Mouse (Mus musculus): Measurements from ENCODE around the gene St6galnac3. TPM values are rescaled to one million over a fixed set of nuclear protein-coding genes. Genes with fewer than 3 reads are reported as not detected.

Gene St6galnac3
- polyA plus RNA-seq, 1 experiment from 2014 or later = 41.4 TPM

DNA sequence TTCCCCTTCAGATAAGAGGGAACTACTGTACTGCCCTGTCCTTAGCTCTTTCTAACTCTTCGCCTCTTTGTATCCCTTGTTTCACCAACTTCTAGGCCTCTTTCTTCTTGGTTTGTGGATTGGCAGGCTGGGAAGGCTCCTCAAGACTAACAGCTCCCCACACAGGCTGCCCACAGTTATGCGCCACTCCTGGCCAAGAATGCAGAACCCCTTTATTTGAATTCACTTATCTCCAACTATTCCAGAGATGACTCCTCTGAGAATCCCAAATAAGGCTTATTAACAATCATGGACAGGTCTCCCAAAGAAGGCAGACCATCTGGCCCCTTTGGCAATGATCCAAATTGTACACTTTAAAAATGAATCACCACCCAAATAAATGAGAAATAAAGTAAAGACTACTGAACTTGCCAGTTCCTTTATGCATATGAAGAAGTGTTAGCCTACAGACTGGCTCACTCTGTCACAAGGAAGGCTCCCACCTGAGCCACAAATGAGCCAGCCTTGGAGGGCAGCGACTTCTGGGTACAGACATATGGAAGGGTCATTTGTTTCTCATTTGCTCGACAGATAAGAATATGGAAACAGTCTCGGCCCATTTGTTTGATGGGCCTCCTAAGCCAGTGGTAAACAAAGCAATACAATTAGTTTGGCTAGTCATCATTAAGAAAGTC is 390.7 kb downstream of the St6galnac3 start:
- no peak for DNase-seq (ENCODE audit: low spot score)
- WGBS = 68% methylated on average over 5 of the region's 5 CpGs
- ATAC-seq (ENCODE audit: insufficient read depth, low FRiP score, low TSS enrichment) = no peak

DNA sequence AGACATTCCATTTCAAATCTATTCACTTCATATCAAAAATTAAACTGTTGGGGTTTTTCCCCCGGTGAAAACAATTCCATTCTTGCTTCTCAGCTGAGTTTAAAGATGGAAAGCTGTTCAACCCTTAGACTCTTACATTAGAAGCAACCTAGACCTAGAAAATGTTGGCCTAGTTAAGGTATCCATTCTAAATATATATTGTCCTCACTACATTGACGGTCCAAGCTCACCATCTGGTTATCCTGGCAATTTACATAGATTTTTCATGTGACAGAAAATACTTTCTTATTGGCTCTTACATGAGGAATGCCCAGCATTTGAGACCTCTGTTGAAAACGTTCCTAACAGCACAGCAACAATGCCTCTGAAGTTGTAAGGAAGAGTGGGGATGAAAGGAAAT is 400.7 kb downstream of the St6galnac3 start:
- no peak for DNase-seq (ENCODE audit: low spot score)
- ATAC-seq (ENCODE audit: insufficient read depth, low FRiP score, low TSS enrichment) = no peak
- Histone ChIP-seq H3K36me3 (ENCODE audit: control insufficient read depth, insufficient read depth, low read length) (no peaks in the 10 kb centered on the region; the same call in 1 of the 2 replicates), H3K9me3 (ENCODE audit: control insufficient read depth, low read length) (no peaks in the 10 kb centered on the region), H3K27me3 (ENCODE audit: control insufficient read depth, insufficient read depth, low read length) (no peaks in the 10 kb centered on the region), H3K4me3 (ENCODE audit: low read depth, low read length) (no peak overlapping the region), H3K27ac (ENCODE audit: low read depth, low read length) (no peak overlapping the region), H3K9ac (ENCODE audit: low read length) (no peak overlapping the region), H3K4me2 (ENCODE audit: low read depth) (no peak overlapping the region), H3K4me1 (ENCODE audit: control insufficient read depth, insufficient read depth, low read length) (no peaks in the 10 kb centered on the region)
- WGBS = 79% methylated on average over 3 of the region's 3 CpGs

More for the DNA sequence above, 390.7 kb downstream of the St6galnac3 start:
- Histone ChIP-seq H3K4me1 (ENCODE audit: control insufficient read depth, insufficient read depth, low read length) (no peaks in the 10 kb centered on the region), H3K9me3 (ENCODE audit: control insufficient read depth, low read length) (no peaks in the 10 kb centered on the region), H3K36me3 (ENCODE audit: control insufficient read depth, insufficient read depth, low read length) (no peaks in the 10 kb centered on the region), H3K4me3 (ENCODE audit: low read depth, low read length) (no peak overlapping the region), H3K27me3 (ENCODE audit: control insufficient read depth, insufficient read depth, low read length) (no peaks in the 10 kb centered on the region), H3K9ac (ENCODE audit: low read length) (no peak overlapping the region), H3K4me2 (ENCODE audit: low read depth) (no peak overlapping the region), H3K27ac (ENCODE audit: low read depth, low read length) (no peak overlapping the region)

DNA sequence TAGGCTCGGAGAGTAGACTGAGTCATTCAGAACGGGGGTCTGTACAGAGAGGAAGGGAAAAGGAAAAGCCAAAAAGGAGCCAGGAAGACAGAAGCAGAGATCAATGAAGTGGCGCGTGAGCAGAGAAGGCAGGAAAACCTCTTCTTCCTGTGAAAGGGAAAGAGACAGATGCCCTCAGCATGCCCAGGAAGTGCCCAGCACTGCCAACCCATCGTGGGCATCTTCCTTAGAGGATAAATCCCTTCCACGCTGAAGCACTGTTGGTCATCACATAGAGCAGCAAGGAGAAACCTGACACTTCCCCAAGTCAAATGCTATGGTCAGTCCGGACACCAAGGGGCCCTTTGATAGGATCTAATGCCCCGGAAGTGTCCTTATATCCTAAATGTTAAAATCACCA is 401.5 kb downstream of the St6galnac3 start:
- no peak overlapping the region for H3K9ac ChIP-seq (ENCODE audit: low read length)
- no peak overlapping the region for H3K4me2 ChIP-seq (ENCODE audit: low read depth)
- H3K4me1 ChIP-seq (ENCODE audit: control insufficient read depth, insufficient read depth, low read length) = no peaks in the 10 kb centered on the region
- no peaks in the 10 kb centered on the region for H3K27me3 ChIP-seq (ENCODE audit: control insufficient read depth, insufficient read depth, low read length)
- H3K36me3 ChIP-seq (ENCODE audit: control insufficient read depth, insufficient read depth, low read length) = no peaks in the 10 kb centered on the region; the same call in 1 of the 2 replicates
- H3K9me3 ChIP-seq (ENCODE audit: control insufficient read depth, low read length) = no peaks in the 10 kb centered on the region
- ATAC-seq (ENCODE audit: insufficient read depth, low FRiP score, low TSS enrichment) = no peak
- DNase-seq (ENCODE audit: low spot score) = no peak
- H3K4me3 ChIP-seq (ENCODE audit: low read depth, low read length) = no peak overlapping the region
- no peak overlapping the region for H3K27ac ChIP-seq (ENCODE audit: low read depth, low read length)
- 80% methylated on average over 8 of the region's 8 CpGs for WGBS

DNA sequence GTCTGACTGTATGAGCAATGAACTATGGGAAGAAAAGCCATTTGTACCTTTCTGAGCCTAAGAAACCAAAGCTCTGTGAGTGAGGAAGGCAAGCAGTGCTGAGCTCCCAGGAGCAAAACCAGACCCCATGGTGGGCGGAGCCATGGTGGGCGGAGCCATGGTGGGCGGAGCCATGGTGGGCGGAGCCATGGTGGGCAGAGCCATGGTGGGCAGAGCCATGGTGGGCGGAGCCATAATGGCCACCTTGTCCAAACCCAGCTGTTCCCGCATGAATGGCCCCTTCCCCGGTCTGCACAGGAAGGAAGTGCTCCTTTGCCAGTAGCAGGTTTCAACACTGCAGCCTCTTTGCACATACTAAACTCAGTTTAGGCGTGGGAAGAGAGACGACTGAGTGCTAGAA is 411.4 kb downstream of the St6galnac3 start:
- Histone ChIP-seq H3K4me3 (ENCODE audit: low read depth, low read length) (no peak overlapping the region), H3K4me2 (ENCODE audit: low read depth) (no peak overlapping the region), H3K27me3 (ENCODE audit: control insufficient read depth, insufficient read depth, low read length) (no peaks in the 10 kb centered on the region), H3K9ac (ENCODE audit: low read length) (no peak overlapping the region), H3K9me3 (ENCODE audit: control insufficient read depth, low read length) (no peaks in the 10 kb centered on the region), H3K27ac (ENCODE audit: low read depth, low read length) (no peak overlapping the region), H3K4me1 (ENCODE audit: control insufficient read depth, insufficient read depth, low read length) (no peaks in the 10 kb centered on the region), H3K36me3 (ENCODE audit: control insufficient read depth, insufficient read depth, low read length) (no peaks in the 10 kb centered on the region)
- no peak for ATAC-seq (ENCODE audit: insufficient read depth, low FRiP score, low TSS enrichment)
- DNase-seq (ENCODE audit: low spot score) = no peak
- 85% methylated on average over 5 of the region's 9 CpGs for WGBS

DNA sequence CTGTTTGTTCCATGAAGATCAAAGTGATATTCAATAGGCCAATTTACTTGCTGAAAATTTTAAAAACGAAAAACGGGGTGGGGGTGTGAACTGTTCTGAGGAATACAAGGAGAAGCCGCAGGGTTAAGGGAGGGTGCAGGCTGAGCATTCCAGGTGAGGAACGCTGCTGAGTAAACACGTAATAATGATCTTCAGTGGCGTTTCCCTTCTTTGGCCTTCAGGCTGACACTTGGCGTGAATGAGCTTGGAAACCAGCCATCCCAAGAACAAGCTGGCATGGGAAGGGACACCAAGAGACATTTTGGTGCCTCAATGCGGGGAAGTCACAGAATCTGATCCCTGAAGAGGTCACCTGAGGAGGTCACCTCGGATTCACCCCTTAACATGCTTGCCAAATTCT is 411.8 kb downstream of the St6galnac3 start:
- no peaks in the 10 kb centered on the region for H3K9me3 ChIP-seq (ENCODE audit: control insufficient read depth, low read length)
- no peaks in the 10 kb centered on the region for H3K36me3 ChIP-seq (ENCODE audit: control insufficient read depth, insufficient read depth, low read length)
- ATAC-seq (ENCODE audit: insufficient read depth, low FRiP score, low TSS enrichment) (no peak), DNase-seq (ENCODE audit: low spot score) (no peak)
- no peak overlapping the region for H3K27ac ChIP-seq (ENCODE audit: low read depth, low read length)
- H3K4me2 ChIP-seq (ENCODE audit: low read depth) = no peak overlapping the region
- no peaks in the 10 kb centered on the region for H3K4me1 ChIP-seq (ENCODE audit: control insufficient read depth, insufficient read depth, low read length)
- no peaks in the 10 kb centered on the region for H3K27me3 ChIP-seq (ENCODE audit: control insufficient read depth, insufficient read depth, low read length)
- WGBS = 95% methylated on average over 9 of the region's 9 CpGs
- no peak overlapping the region for H3K9ac ChIP-seq (ENCODE audit: low read length)
- no peak overlapping the region for H3K4me3 ChIP-seq (ENCODE audit: low read depth, low read length)

DNA sequence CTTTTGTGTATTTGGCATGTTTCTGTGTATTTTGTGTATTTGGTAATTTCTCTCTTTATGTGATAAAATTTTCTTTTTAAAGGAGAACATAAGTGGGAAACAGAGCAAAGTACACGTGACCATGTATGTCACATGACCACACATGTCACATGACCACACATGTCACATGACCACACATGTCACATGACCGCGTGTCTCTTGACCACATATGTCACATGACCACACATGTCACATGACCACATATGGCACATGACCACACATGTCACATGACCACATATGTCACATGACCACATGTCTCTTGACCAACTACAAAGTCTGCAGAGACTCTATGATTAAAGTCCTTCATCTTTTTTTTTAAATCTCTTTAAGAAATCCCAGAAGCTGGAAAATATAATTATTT is 413.0 kb downstream of the St6galnac3 start:
- H3K9me3 ChIP-seq (ENCODE audit: control insufficient read depth, low read length) = no peaks in the 10 kb centered on the region
- no peaks in the 10 kb centered on the region for H3K36me3 ChIP-seq (ENCODE audit: control insufficient read depth, insufficient read depth, low read length)
- no peak overlapping the region for H3K27ac ChIP-seq (ENCODE audit: low read depth, low read length)
- H3K9ac ChIP-seq (ENCODE audit: low read length) = no peak overlapping the region
- no peak overlapping the region for H3K4me2 ChIP-seq (ENCODE audit: low read depth)
- WGBS = 92% methylated on average over 3 of the region's 3 CpGs
- ATAC-seq (ENCODE audit: insufficient read depth, low FRiP score, low TSS enrichment) = no peak
- no peaks in the 10 kb centered on the region for H3K27me3 ChIP-seq (ENCODE audit: control insufficient read depth, insufficient read depth, low read length)
- no peaks in the 10 kb centered on the region for H3K4me1 ChIP-seq (ENCODE audit: control insufficient read depth, insufficient read depth, low read length)
- H3K4me3 ChIP-seq (ENCODE audit: low read depth, low read length) = no peak overlapping the region
- no peak for DNase-seq (ENCODE audit: low spot score)

DNA sequence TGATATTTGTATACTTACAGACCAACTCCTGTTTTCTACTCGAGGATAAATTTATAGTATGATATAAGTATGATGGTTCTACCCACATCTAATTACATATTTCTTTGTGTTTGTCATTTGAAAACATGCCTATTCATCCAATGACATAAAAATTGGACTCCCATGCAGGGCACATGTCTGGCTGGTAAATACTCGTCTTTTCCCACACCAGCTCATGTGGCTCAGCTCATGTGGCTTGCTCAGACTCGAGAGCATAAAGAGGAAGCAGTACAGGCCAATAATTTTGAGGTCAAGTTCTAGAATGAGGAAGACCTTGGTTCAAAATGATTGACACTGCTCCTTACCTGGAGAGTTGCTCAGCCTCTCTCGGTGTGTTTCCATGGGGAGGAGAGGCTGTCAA is 416.6 kb downstream of the St6galnac3 start:
- ATAC-seq (ENCODE audit: insufficient read depth, low FRiP score, low TSS enrichment) = no peak
- no peak overlapping the region for H3K27ac ChIP-seq (ENCODE audit: low read depth, low read length)
- no peaks in the 10 kb centered on the region for H3K4me1 ChIP-seq (ENCODE audit: control insufficient read depth, insufficient read depth, low read length)

DNA sequence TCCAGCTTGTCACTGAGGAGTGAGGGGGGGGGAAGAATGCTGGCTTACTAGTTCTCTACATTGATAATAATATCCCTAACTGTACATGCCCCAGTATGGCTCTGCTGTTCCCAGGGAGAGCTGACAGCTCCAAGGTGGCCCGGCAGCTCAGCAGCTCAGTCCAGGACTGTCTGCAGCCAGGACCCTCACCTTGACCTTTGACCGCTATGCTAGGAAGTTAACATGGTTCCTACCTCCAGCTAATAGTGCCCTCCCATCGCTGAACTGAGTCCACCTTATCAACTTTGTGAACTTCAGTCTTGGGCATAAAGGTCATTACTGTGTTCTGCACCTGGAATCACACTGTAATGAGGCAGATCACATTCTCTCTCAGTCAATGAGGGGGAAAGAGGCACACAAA is 419.8 kb downstream of the St6galnac3 start:
- H3K9me3 ChIP-seq (ENCODE audit: control insufficient read depth, low read length) = no peaks in the 10 kb centered on the region
- no peak overlapping the region for H3K4me2 ChIP-seq (ENCODE audit: low read depth)
- WGBS = 87% methylated on average over 3 of the region's 3 CpGs
- no peaks in the 10 kb centered on the region for H3K36me3 ChIP-seq (ENCODE audit: control insufficient read depth, insufficient read depth, low read length)
- DNase-seq (ENCODE audit: low spot score) = no peak
- no peak overlapping the region for H3K9ac ChIP-seq (ENCODE audit: low read length)
- no peaks in the 10 kb centered on the region for H3K4me1 ChIP-seq (ENCODE audit: control insufficient read depth, insufficient read depth, low read length)
- no peaks in the 10 kb centered on the region for H3K27me3 ChIP-seq (ENCODE audit: control insufficient read depth, insufficient read depth, low read length)
- ATAC-seq (ENCODE audit: insufficient read depth, low FRiP score, low TSS enrichment) = no peak
- no peak overlapping the region for H3K27ac ChIP-seq (ENCODE audit: low read depth, low read length)
- H3K4me3 ChIP-seq (ENCODE audit: low read depth, low read length) = no peak overlapping the region

More for the DNA sequence above, 416.6 kb downstream of the St6galnac3 start:
- Histone ChIP-seq H3K4me2 (ENCODE audit: low read depth) (no peak overlapping the region), H3K9me3 (ENCODE audit: control insufficient read depth, low read length) (no peaks in the 10 kb centered on the region), H3K27me3 (ENCODE audit: control insufficient read depth, insufficient read depth, low read length) (no peaks in the 10 kb centered on the region), H3K9ac (ENCODE audit: low read length) (no peak overlapping the region), H3K36me3 (ENCODE audit: control insufficient read depth, insufficient read depth, low read length) (no peaks in the 10 kb centered on the region), H3K4me3 (ENCODE audit: low read depth, low read length) (no peak overlapping the region)
- WGBS = 86% methylated on average over 4 of the region's 4 CpGs
- no peak for DNase-seq (ENCODE audit: low spot score)

DNA sequence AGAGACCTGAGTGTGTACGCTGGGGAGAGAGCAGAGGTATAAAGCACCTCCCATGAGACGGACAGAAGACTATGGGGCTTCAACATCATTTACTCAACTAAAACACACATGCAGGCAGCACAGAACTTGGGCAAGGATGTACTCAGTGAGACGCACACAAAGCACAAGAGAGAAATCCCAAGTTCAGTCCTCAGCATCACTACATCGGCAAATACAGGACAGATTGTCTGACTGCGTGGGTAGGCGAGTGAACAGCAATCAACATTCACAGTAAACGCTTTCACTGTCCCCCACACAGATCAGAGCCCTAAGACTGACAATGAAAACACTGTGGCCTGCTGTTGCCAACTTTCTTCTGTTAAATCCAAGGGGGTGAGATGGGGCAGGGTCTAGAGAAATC is 422.6 kb downstream of the St6galnac3 start:
- no peaks in the 10 kb centered on the region for H3K36me3 ChIP-seq (ENCODE audit: control insufficient read depth, insufficient read depth, low read length)
- no peak for ATAC-seq (ENCODE audit: insufficient read depth, low FRiP score, low TSS enrichment)
- no peak for DNase-seq (ENCODE audit: low spot score)
- WGBS = 93% methylated on average over 7 of the region's 7 CpGs
- no peaks in the 10 kb centered on the region for H3K27me3 ChIP-seq (ENCODE audit: control insufficient read depth, insufficient read depth, low read length)
- no peaks in the 10 kb centered on the region for H3K9me3 ChIP-seq (ENCODE audit: control insufficient read depth, low read length)
- no peak overlapping the region for H3K4me3 ChIP-seq (ENCODE audit: low read depth, low read length)
- H3K27ac ChIP-seq (ENCODE audit: low read depth, low read length) = no peak overlapping the region
- H3K4me1 ChIP-seq (ENCODE audit: control insufficient read depth, insufficient read depth, low read length) = no peaks in the 10 kb centered on the region
- H3K4me2 ChIP-seq (ENCODE audit: low read depth) = no peak overlapping the region
- H3K9ac ChIP-seq (ENCODE audit: low read length) = no peak overlapping the region
